Mouse (Mus musculus): ENCODE results near the gene Tmem30a.

DNA sequence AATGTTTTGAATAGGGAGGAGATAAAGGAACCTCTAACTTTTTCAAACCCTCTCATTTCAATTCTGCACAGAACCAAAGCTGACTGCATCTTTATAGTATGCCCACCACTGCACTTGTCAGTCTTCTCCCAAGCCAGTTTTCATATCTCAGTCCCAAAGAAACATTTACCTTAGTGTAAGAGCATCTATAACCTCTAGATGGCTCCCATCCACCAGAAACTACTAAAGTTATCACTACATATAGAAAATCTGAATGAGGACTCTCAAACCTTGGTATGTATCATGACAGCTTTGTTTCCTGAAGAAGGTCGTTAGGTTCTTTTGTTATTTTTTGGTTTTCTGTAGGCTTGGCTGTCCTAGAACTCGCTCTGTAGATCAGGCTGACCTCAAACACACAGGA lies 14.0 kb downstream of the Tmem30a start:
- TF ChIP-seq CTCF (IDR thresholded peaks at IDR 0.05; ENCODE audit: extremely low read depth, insufficient read length, insufficient replicate concordance, low read depth, low read length) (no peak), POLR2A (IDR thresholded peaks at IDR 0.05; ENCODE audit: low read depth, low read length) (no peak)
